Mouse (Mus musculus) forebrain, embryonic 13.5 days (tissue): ENCODE data around the gene Mlycd. TPM values are rescaled to one million over a fixed set of nuclear protein-coding genes. Genes with fewer than 3 reads are reported as not detected.

Source experiments
- ATAC-seq: fragments of 200-750 bp; cut with Nextera tagmentation; 2 replicates; pipeline ENCODE4 v1.8.0; 2017
- H3K27ac ChIP-seq: fragments of 300-500 bp; sonication (generic); 2 replicates; pipeline ENCODE4 v1.5.1; 2015; ENCODE audit warnings: inconsistent platforms, mild to moderate bottlenecking, moderate library complexity
- H3K27me3 ChIP-seq: fragments of 300-500 bp; sonication (generic); 2 replicates; pipeline ENCODE4 v1.6.1; 2015; ENCODE audit warnings: mild to moderate bottlenecking, inconsistent platforms
- H3K36me3 ChIP-seq: fragments of 300-500 bp; sonication (generic); 2 replicates; pipeline ENCODE4 v1.6.1; 2015; ENCODE audit warnings: mild to moderate bottlenecking, inconsistent platforms; ENCODE audit not compliant: poor library complexity, severe bottlenecking
- H3K4me1 ChIP-seq: fragments of 300-500 bp; sonication (generic); 2 replicates; pipeline ENCODE4 v1.6.1; 2015; ENCODE audit warnings: inconsistent platforms
- H3K4me2 ChIP-seq: fragments of 300-500 bp; sonication (generic); 2 replicates; pipeline ENCODE4 v1.6.1; 2015; ENCODE audit warnings: inconsistent platforms, mild to moderate bottlenecking, moderate library complexity
- H3K4me3 ChIP-seq: fragments of 300-500 bp; sonication (generic); 2 replicates; pipeline ENCODE4 v1.5.1; 2015; ENCODE audit warnings: mild to moderate bottlenecking, inconsistent platforms
- H3K9ac ChIP-seq: fragments of 300-500 bp; sonication (generic); 2 replicates; pipeline ENCODE4 v1.6.1; 2015; ENCODE audit warnings: mild to moderate bottlenecking, inconsistent platforms
- H3K9me3 ChIP-seq: fragments of 300-500 bp; sonication (generic); replicated peaks from 2 replicates; pipeline ENCODE4 v1.6.1; 2016; ENCODE audit warnings: inconsistent platforms
- WGBS: fragments of 180-500 bp; shearing (Covaris S2); methylation state at CpG from one replicate; pipeline ENCODE4 v1.1.7; 2015; 5-methylcytosine and 5-hydroxymethylcytosine counted together
- polyA plus RNA-seq: library from polyadenylated mRNA; unstranded; fragments of >200 nt; fragmentation: Nextera tagmentation; extraction: Ambion mirVana; gene quantifications from 2 replicates; pipeline ENCODE4 v1.2.1, GENCODE M21; 2015

Gene Mlycd
- polyA plus RNA-seq, 1 experiment from 2014 or later = 11.0 TPM

- Histone ChIP-seq H3K9ac (no peak overlapping the region), H3K36me3 (peaks cover 61% of the 10 kb centered on the region)
Measured at GRCm38 (mm10) chr8:119408311-119408710, 13.6 kb downstream of the Mlycd start.

GRCm38 (mm10) chr8:119412037-119412734 lies 17.5 kb downstream of the Mlycd start:
- H3K36me3 ChIP-seq = peaks cover 44% of the 10 kb centered on the region
- WGBS = 58% methylated on average over 10 of the region's 10 CpGs
- no peaks in the 10 kb centered on the region for H3K9me3 ChIP-seq
- no peak overlapping the region for H3K9ac ChIP-seq
- H3K4me1 ChIP-seq = peaks cover 4% of the 10 kb centered on the region; the same call in 1 of the 2 replicates
- no peak overlapping the region for H3K4me3 ChIP-seq
- 0 out of 2 replicates have a peak, but pooled peaks have one; percentile 27 for ATAC-seq
- H3K27ac ChIP-seq = no peak overlapping the region
- no peak overlapping the region for H3K4me2 ChIP-seq
- peaks cover 3% of the 10 kb centered on the region; the same call in 1 of the 2 replicates for H3K27me3 ChIP-seq

More at GRCm38 (mm10) chr8:119408311-119408710, 13.6 kb downstream of the Mlycd start:
- H3K9me3 ChIP-seq = no peaks in the 10 kb centered on the region
- WGBS = 88% methylated on average over 8 of the region's 8 CpGs
- no peak for ATAC-seq
- H3K27me3 ChIP-seq = no peaks in the 10 kb centered on the region
- H3K4me2 ChIP-seq = no peak overlapping the region
- H3K27ac ChIP-seq = no peak overlapping the region
- H3K4me3 ChIP-seq = no peak overlapping the region
- peaks cover 4% of the 10 kb centered on the region; the same call in 1 of the 2 replicates for H3K4me1 ChIP-seq

GRCm38 (mm10) chr8:119412735-119413498 lies 18.2 kb downstream of the Mlycd start:
- H3K36me3 ChIP-seq = peaks cover 36% of the 10 kb centered on the region
- H3K4me2 ChIP-seq = peak overlapping the region; percentile 55
- peak; percentile 84 for ATAC-seq
- peaks cover 4% of the 10 kb centered on the region; the same call in 1 of the 2 replicates for H3K4me1 ChIP-seq
- no peak overlapping the region for H3K27ac ChIP-seq
- H3K27me3 ChIP-seq = peaks cover 3% of the 10 kb centered on the region; the same call in 1 of the 2 replicates
- peak overlapping the region; percentile 21; the same call in 1 of the 2 replicates for H3K4me3 ChIP-seq
- no peaks in the 10 kb centered on the region for H3K9me3 ChIP-seq
- 7% methylated on average over 18 of the region's 18 CpGs for WGBS
- H3K9ac ChIP-seq = peak overlapping the region; percentile 61

GRCm38 (mm10) chr8:119413605-119414004 lies 18.9 kb downstream of the Mlycd start:
- Histone ChIP-seq H3K4me3 (no peak overlapping the region), H3K9me3 (no peaks in the 10 kb centered on the region), H3K4me1 (peaks cover 4% of the 10 kb centered on the region; the same call in 1 of the 2 replicates), H3K4me2 (no peak overlapping the region), H3K9ac (no peak overlapping the region), H3K36me3 (peaks cover 29% of the 10 kb centered on the region), H3K27ac (no peak overlapping the region), H3K27me3 (peaks cover 3% of the 10 kb centered on the region; the same call in 1 of the 2 replicates)
- WGBS = 86% methylated on average over 10 of the region's 10 CpGs
- ATAC-seq = no peak

- H3K9me3 ChIP-seq = no peaks in the 10 kb centered on the region
- H3K36me3 ChIP-seq = no peaks in the 10 kb centered on the region
- no peak overlapping the region for H3K4me2 ChIP-seq
- 0 out of 2 replicates have a peak, but pooled peaks cover 2% of the 10 kb centered on the region for H3K4me1 ChIP-seq
- no peak overlapping the region for H3K27ac ChIP-seq
- H3K9ac ChIP-seq = no peak overlapping the region
- H3K4me3 ChIP-seq = no peak overlapping the region
- ATAC-seq = no peak
- 81% methylated on average over 7 of the region's 7 CpGs for WGBS
- H3K27me3 ChIP-seq = peaks cover 3% of the 10 kb centered on the region; the same call in 1 of the 2 replicates
Measured at GRCm38 (mm10) chr8:119420318-119420717, 25.6 kb downstream of the Mlycd start.

- 58% methylated on average over 9 of the region's 9 CpGs for WGBS
Measured at GRCm38 (mm10) chr8:119421603-119422122, 27.0 kb downstream of the Mlycd start.

GRCm38 (mm10) chr8:119422123-119422711 lies 27.5 kb downstream of the Mlycd start:
- no peaks in the 10 kb centered on the region for H3K9me3 ChIP-seq
- no peak overlapping the region for H3K4me3 ChIP-seq
- ATAC-seq = no peak
- H3K27me3 ChIP-seq = no peaks in the 10 kb centered on the region
- H3K36me3 ChIP-seq = no peaks in the 10 kb centered on the region
- 59% methylated on average over 9 of the region's 9 CpGs for WGBS
- 0 out of 2 replicates have a peak, but pooled peaks cover 2% of the 10 kb centered on the region for H3K4me1 ChIP-seq
- peak overlapping the region; percentile 33; the same call in 1 of the 2 replicates for H3K27ac ChIP-seq
- no peak overlapping the region for H3K9ac ChIP-seq
- H3K4me2 ChIP-seq = no peak overlapping the region

More at GRCm38 (mm10) chr8:119421603-119422122, 27.0 kb downstream of the Mlycd start:
- H3K27ac ChIP-seq = 0 out of 2 replicates have a peak overlapping the region, but pooled peaks have one; percentile 33
- H3K4me2 ChIP-seq = no peak overlapping the region
- no peaks in the 10 kb centered on the region for H3K9me3 ChIP-seq
- 0 out of 2 replicates have a peak, but pooled peaks cover 2% of the 10 kb centered on the region for H3K4me1 ChIP-seq
- no peak overlapping the region for H3K9ac ChIP-seq
- no peak for ATAC-seq
- H3K4me3 ChIP-seq = no peak overlapping the region
- no peaks in the 10 kb centered on the region for H3K36me3 ChIP-seq
- no peaks in the 10 kb centered on the region for H3K27me3 ChIP-seq

- H3K9ac ChIP-seq = no peak overlapping the region
- H3K4me2 ChIP-seq = no peak overlapping the region
- 0 out of 2 replicates have a peak, but pooled peaks cover 2% of the 10 kb centered on the region for H3K4me1 ChIP-seq
- no peaks in the 10 kb centered on the region for H3K36me3 ChIP-seq
- no peaks in the 10 kb centered on the region for H3K9me3 ChIP-seq
- WGBS = 72% methylated on average over 9 of the region's 9 CpGs
- H3K27me3 ChIP-seq = no peaks in the 10 kb centered on the region
- no peak overlapping the region for H3K27ac ChIP-seq
- ATAC-seq = no peak
- H3K4me3 ChIP-seq = no peak overlapping the region
Measured at GRCm38 (mm10) chr8:119423631-119424141, 29.0 kb downstream of the Mlycd start.

GRCm38 (mm10) chr8:119424199-119424733 lies 29.6 kb downstream of the Mlycd start:
- H3K4me1 ChIP-seq = 0 out of 2 replicates have a peak, but pooled peaks cover 2% of the 10 kb centered on the region
- H3K27ac ChIP-seq = no peak overlapping the region
- H3K27me3 ChIP-seq = no peaks in the 10 kb centered on the region
- no peak for ATAC-seq
- H3K9ac ChIP-seq = no peak overlapping the region
- H3K9me3 ChIP-seq = no peaks in the 10 kb centered on the region
- H3K36me3 ChIP-seq = no peaks in the 10 kb centered on the region
- WGBS = 88% methylated on average over 10 of the region's 10 CpGs
- no peak overlapping the region for H3K4me3 ChIP-seq
- H3K4me2 ChIP-seq = no peak overlapping the region

- Histone ChIP-seq H3K36me3 (no peaks in the 10 kb centered on the region), H3K27me3 (no peaks in the 10 kb centered on the region), H3K4me1 (0 out of 2 replicates have a peak, but pooled peaks cover 2% of the 10 kb centered on the region), H3K9me3 (no peaks in the 10 kb centered on the region), H3K4me2 (no peak overlapping the region), H3K9ac (no peak overlapping the region), H3K27ac (no peak overlapping the region), H3K4me3 (no peak overlapping the region)
- 83% methylated on average over 10 of the region's 10 CpGs for WGBS
- ATAC-seq = no peak
Measured at GRCm38 (mm10) chr8:119424740-119425139, 30.1 kb downstream of the Mlycd start.

- Histone ChIP-seq H3K27ac (no peak overlapping the region), H3K36me3 (no peaks in the 10 kb centered on the region), H3K9me3 (no peaks in the 10 kb centered on the region), H3K27me3 (no peaks in the 10 kb centered on the region), H3K9ac (no peak overlapping the region), H3K4me1 (0 out of 2 replicates have a peak, but pooled peaks cover 2% of the 10 kb centered on the region), H3K4me3 (no peak overlapping the region), H3K4me2 (no peak overlapping the region)
- 89% methylated on average over 10 of the region's 10 CpGs for WGBS
- ATAC-seq = no peak
Measured at GRCm38 (mm10) chr8:119425533-119425932, 30.9 kb downstream of the Mlycd start.
